Mouse (Mus musculus): Measurements from ENCODE around the gene Hba-a2.
A peak's percentile ranks its signal among the peaks of the same experiment; 100 is the strongest.
"Not testable (repeated sequence)": the region's sequence is repeated elsewhere in the genome, so short reads cannot be mapped to it uniquely, and the experiment has no call there.

Hba-a2 gene

DNA sequence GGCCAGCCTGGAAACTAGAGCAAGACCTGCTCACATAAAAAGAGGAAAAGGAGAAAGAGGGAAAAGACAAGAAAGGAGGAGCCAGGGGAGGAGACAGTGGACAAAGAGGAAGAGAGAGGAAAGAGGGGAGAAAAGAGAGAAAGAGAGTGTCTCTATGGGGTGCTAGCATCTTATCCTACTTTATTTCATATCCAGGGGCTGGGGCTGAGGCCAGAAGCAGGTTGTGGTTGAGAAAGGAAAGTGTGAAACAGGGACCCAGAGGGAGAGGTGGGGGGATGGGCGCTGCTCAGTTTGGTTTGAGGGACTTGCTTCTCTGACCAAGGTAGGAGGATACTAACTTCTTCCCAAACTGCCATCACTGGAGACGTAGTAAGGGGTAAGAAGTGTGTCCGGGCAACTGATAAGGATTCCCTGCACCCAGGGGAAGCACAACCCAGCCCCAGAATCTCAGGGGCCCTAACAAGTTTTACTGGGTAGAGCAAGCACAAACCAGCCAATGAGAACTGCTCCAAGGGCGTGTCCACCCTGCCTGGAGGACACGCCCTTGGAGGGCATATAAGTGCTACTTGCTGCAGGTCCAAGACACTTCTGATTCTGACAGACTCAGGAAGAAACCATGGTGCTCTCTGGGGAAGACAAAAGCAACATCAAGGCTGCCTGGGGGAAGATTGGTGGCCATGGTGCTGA is 13.1 kb upstream of the Hba-a2 start, which contains the start of gene Hba-a1:
Gene Hba-a1 (plus strand): TSS at position 421 of the 687 bp plus-strand sequence.
- not testable (repeated sequence) for DNase-seq (ENCODE audit: low read depth, low spot score)

DNA sequence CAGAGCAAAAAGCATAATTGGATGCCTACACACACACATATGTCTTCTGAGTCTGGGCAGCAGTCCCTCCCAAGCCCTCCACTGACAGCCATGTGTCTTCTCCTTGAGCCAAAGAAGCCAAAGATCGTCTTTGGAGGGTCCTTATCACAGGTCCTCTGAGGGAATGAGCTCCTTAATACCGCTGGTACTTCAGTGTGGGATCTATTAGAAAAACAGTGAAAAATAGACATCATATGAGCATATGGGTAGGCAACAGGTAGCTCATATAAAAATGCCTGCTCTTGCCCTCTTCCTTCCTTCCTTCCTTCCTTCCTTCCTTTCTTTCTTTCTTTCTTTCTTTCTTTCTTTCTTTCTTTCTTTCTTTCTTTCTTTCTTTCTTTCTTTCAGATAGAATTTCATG is 11.7 kb upstream of the Hba-a2 start:
- DNase-seq (ENCODE audit: low read depth, low spot score) = not testable (repeated sequence)

DNA sequence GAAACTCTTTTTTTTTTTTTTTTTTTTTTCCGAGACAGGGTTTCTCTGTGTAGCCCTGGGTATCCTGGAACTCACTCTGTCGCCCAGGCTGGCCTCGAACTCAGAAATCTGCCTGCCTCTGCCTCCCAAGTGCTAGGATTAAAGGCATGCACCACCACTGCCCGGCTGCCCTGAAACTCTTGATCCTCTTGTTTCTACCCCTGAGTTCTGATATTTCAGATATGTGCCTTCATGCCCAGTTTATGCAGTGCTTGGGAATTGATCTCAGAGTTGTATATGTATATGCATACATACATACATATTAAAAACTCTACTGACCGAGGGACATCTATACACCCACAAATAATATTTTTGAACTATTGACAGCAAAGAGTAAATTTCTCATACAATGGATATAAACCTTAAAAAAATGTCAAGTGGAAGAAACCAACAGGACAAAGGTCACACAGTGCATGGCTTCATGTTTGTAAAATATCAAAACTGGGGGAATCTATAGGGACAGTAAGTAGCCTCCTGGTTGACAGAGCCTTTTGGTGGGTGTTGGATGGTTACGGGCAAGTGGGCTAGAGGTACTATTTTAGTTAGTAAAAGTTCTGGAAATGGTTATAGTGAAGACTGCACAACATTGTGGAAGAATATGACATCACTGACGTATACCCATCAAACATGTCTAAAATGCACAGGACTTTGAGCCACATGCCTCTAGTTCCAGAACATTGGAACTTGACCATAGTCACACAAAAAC is 11.1 kb upstream of the Hba-a2 start:
- no peak for DNase-seq (ENCODE audit: low read depth, low spot score)

DNA sequence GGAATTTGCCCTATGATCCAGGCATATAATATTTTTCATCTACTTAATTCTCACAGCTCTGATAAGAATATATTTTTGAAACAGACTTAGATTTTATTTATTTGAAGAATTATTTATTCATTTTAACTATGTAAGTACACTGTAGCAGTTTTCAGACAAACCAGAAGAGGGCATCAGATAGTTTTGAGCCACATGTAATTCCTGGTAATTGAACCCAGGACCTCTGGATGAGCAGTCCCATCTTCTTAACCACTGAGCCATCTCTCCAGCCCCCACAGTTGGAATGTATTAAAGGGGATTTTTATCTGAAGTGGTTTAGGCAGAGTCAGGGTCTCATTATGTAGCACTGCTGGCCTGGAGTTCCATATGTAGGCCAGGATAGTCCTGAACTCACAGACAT is 10.4 kb upstream of the Hba-a2 start:
- not testable (repeated sequence) for DNase-seq (ENCODE audit: low read depth, low spot score)

DNA sequence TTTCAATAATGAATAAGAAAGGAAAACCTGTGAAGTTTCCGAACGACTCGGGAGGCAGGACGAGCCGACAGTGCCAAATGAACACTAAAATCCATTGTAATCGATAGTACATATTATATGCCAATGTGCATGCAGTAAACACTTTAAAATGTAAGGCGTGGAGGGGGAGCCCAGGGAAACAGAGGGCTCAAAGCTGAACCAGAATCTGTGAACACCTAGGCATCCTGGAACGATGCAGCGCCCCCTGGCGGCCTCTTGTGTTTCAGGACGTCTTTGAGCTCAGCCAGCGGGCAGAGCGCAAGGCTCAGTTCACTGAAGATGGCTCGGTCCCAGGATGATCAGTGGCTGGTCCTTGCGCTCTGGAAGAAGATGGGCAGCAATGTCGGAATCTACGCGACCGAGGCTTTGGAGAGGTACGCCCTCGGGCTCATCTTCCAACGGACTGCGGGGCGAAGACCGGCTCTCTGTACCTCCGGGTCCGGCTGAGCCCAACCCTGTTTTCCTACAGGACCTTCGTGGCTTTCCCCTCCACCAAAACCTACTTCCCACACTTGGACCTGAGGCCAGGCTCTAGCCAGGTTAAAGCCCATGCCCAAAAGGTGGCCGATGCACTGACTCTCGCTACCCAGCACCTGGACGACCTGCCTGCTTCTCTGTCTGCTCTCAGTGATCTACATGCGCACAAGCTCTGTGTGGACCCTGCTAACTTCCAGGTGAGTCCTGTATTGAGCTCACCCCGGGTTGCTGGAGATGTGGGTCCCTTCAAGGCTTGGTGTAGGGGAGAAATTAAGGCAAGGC is 9.4 kb upstream of the Hba-a2 start, which contains the start of gene Hbq1b:
Gene Hbq1b (plus strand): TSS at position 271 of the 798 bp plus-strand sequence.
- DNase-seq (ENCODE audit: low read depth, low spot score) = peak; percentile 65

DNA sequence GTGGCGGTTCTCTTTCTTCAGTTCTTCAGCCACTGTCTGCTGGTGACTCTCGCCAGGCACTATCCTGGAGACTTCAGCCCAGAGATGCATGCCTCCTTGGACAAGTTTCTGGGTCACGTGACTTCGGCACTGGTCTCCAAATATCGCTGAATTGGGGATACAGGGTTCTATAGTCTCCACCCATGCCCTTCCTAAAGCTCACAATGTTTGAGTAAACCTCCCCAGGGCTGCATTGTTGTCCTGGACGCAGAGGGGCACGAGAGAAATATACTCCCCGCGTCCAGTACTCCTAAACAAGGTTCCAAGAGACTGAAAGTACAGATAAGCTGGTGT is 8.8 kb upstream of the Hba-a2 start:
- no peak for DNase-seq (ENCODE audit: low read depth, low spot score)

DNA sequence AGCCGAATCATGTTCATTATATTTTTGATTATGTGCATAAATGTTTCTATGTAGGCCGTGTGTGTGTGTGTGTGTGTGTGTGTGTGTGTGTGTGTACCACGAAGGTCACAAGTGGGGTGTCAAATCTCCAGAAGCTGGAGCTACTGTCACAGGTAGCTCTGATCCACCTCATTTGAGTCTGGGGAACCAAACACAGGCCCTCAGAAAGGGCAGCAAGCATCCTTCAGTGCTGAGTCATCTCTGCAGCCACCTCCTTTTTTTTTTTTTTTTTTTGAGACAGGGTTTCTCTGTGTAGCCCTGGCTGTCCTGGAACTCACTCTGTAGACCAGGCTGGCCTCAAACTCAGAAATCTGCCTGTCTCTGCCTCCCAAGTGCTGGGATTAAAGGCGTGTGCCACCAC is 3.5 kb upstream of the Hba-a2 start:
- not testable (repeated sequence) for DNase-seq (ENCODE audit: low read depth, low spot score)

DNA sequence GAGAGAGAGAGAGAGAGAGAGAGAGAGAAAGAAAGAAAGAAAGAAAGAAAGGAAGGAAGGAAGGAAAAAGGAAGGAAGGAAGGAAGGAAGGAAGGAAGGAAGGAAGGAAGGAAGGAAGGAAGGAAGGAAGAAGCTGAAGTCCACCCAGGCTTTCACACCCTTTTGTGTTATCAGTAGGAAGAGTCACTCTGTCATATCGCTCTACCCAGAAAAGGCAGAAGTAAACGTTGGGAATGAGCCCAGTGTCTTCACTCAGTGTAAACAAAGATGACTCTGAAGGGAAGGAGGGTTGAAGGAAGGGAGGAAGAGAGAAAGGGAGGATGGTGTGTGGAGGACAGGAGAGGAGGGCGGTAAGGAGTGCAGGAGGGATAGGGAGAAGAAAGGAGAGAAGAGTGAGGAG is 2.8 kb upstream of the Hba-a2 start:
- DNase-seq (ENCODE audit: low read depth, low spot score) = not testable (repeated sequence)

DNA sequence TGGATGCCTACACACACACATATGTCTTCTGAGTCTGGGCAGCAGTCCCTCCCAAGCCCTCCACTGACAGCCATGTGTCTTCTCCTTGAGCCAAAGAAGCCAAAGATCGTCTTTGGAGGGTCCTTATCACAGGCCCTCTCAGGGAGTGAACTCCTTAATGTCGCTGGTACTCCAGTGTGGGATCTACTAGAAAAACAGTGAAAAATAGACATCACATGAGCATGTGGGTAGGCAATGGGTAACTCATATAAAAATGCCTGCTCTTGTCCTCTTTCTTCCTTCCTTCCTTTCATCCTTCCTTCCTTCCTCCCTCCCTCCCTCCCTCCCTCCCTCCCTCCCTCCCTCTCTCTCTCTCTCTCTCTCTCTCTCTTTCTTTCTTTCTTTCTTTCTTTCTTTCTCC is 1.1 kb downstream of the Hba-a2 start:
- not testable (repeated sequence) for DNase-seq (ENCODE audit: low read depth, low spot score)

DNA sequence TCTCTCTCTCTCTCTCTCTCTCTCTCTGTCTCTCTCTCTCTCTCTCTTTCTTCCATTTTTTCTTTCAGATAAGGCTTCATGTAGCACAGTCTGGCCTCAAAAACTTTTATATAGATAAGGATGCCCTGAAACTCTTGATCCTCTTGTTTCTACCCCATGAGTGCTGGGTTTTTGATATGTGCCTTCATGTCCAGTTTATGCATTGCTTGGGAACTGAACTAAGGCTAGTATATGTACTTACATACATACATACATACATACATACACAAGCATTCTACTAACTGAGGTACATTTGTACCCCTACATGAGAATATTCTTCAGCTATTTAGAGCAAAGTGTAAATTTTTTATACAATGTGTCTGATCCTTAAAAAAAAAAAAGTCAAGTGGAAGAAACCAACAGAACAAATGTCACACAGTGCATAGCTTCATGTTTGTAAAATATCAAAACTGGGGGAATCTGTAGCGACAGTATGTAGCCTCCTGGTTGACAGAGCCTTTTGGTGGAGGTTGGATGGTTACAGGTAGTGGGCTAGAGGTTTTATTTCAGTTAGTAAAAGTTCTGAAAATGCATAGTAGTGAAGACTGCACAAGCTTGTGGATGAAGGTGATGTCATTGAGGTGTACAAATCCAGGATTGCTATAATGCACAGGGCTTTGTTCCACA is 1.7 kb downstream of the Hba-a2 start:
- no peak for DNase-seq (ENCODE audit: low read depth, low spot score)

DNA sequence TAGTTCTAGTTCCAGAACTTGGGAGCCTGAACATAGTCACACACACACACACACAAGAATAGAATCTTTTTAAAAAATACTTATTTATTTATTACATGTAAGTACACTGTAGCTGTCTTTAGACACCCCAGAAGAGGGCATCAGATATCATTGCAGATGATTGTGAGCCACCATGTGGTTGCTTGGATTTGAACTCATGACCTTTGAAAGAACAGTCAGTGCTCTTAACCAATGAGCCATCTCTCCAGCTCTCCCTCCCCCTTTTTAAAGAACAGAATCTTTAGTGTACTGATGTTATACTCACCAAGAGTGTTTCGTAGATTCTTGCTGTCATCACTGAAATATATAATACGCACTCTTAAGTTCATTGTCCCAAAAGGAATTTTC is 2.2 kb downstream of the Hba-a2 start:
- no peak for DNase-seq (ENCODE audit: low read depth, low spot score)

DNA sequence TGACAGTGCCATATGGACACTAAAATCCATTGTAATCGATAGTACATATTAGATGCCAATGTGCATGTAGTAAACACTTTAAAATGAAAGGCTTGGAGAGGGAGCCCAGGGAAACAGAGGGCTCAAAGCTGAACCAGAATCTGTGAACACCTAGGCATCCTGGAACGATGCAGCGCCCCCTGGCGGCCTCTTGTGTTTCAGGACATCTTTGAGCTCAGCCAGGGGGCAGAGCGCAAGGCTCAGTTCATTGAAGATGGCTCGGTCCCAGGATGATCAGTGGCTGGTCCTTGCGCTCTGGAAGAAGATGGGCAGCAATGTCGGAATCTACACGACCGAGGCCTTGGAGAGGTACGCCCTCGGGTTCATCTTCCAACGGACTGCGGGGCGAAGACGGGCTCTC is 3.6 kb downstream of the Hba-a2 start, which contains the start of gene Hbq1a:
Gene Hbq1a (plus strand): TSS at position 205 of the 400 bp plus-strand sequence.
- DNase-seq (ENCODE audit: low read depth, low spot score) = peak; percentile 53

DNA sequence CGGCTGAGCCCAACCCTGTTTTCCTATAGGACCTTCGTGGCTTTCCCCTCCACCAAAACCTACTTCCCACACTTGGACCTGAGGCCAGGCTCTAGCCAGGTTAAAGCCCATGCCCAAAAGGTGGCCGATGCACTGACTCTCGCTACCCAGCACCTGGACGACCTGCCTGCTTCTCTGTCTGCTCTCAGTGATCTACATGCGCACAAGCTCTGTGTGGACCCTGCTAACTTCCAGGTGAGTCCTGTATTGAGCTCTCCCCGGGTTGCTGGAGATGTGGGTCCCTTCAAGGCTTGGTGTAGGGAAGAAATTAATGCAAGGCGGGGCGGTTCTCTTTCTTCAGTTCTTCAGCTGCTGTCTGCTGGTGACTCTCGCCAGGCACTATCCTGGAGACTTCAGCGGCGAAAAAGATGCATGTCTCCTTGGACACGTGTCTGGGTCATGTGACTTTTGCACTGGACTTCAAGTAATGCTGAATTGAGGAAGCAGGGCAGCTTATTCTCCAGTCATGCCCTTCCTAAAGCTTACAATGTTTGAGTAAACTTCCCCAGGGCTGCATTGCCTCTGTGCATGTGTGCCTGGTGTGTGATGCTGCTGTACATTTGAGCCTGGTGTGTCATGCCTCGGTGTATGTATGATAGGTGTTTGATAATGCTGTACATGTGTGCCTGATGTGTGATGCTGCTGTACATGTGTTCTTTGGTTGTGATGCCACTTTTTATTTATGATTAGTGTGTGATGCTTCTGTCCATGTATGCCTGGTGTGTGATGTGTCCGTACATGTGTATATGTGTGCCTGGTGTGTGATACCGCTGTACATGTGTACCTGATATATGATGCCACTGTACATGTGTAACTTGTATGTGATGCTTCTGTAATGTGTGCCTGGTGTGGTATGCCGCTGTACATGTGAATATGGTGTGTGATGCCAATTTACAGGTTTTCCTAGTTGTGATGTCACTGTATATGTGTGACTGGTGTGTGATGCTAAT is 4.3 kb downstream of the Hba-a2 start:
- DNase-seq (ENCODE audit: low read depth, low spot score) = peak; percentile 32

DNA sequence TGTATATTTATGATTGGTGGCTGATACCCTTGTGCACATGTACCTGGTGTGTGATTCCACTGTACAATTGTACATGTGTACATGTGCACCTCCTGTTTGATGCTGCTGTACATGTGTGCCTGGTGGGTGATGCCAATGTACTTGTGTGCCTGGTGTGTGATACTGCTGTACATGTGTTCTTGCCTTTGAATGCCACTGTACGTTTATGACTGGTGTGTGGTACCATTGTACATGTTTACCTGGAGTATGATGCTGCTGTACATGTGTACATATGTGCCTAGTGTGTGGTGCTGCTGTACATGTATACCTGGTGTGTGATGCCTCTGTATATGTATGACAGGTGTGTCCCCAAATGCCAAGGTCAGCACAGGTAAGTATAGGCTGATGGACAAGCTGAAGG is 5.2 kb downstream of the Hba-a2 start:
- DNase-seq (ENCODE audit: low read depth, low spot score) = no peak

DNA sequence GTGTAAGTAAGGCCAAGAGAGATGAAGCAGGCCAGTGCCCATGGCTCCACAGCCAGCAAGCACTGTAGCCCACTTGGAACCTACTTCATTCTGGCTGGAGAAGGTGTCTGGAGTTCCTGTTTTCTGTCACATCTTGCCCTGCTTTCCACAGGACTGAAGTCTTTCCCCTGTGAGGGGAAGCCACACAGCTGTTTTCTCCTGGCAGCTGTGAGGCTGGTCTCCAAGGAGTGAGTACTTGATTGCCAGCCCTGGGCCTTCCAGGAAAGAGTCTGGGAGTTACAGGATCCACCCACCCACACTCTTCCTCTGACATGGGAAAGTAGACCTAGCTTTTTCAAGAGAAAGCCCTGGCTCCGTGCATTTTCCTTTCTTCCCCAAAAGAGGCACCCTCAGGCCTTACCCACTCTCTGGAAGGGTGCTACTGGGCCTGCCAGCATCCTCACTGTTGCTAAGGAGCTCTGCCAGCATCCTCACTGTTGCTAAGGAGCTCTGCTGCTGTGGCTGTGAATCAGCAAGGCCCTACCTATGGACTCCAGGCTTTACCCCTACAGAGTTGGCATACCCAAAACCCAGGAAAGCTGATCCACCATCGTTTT is 6.6 kb downstream of the Hba-a2 start:
- DNase-seq (ENCODE audit: low read depth, low spot score) = peak; percentile 94

DNA sequence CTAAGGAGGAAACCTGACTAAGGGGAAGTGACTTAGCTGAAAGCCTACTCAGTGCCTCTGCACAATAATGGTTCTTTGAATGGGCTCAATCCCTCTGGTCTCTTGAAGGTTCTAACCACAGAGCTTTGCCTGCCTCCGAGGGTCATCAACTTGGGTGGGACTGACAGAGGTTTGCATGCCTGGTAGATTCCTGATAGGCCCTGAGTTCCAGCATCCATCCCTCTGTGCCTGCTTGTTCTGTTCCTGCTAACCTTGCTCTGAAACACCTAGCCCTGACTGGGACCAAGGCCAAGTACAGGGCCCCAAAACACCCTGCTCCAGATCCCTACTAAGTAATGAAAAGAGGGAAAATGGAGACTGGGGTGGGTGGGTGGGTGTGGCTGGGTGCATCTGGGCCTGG is 7.2 kb downstream of the Hba-a2 start:
- no peak for DNase-seq (ENCODE audit: low read depth, low spot score)

DNA sequence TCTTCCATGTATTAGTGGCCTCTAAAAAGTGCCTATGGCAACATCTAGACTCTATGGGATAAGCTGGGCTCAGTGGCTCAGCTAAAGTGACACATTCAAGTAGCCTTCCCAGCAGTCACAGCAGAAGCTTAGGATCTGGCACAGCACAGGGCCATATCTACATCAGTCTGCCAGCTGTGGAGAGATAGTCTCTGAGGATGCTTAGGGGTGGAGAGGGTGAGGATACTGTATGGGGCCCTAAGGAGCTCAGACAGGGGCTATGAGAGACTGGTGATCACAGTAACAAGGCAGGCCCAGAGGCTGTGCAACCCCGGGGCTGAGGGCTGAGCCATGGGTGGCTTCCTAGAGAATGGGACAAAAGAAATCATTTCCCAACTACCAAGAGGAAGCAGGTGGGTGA is 10.7 kb downstream of the Hba-a2 start:
- no peak for DNase-seq (ENCODE audit: low read depth, low spot score)

DNA sequence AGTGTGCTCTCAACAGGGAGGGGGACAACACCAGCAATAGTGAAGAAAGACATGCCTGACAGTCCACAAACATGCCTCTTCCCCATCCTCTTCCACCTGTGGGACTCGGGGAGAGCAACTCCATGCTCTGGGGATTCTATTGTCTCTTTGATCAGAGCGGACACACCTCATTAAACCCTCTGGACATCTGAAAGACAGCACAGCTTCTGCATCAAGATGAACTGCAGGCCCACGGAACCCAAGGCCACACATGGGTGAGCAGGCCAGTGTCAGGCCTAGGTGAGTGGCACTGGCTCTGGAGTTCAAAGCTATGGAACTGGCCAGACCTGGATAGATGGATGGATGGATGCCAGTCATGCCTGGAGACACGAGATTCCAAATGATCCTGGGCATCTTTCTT is 13.2 kb downstream of the Hba-a2 start:
- DNase-seq (ENCODE audit: low read depth, low spot score) = no peak

DNA sequence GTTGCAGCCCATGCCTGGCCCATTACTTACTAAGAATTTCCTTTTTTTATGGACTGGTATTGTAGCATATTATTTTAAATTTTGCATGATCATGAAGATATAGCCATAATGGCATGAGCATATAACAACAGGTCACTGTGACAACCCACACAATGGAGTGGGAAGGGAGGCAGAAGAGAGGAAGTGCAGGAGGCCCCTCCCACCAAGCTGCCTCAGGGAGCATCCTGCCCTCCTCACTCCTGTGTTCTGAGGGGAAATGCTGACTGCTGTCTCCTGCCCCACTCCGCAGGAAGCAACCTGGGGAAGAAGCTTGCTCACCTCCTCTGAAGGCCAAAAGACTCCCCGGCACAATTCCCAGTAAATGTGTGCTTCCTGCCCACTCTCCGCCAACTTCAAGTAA is 13.6 kb downstream of the Hba-a2 start:
- DNase-seq (ENCODE audit: low read depth, low spot score) = no peak

DNA sequence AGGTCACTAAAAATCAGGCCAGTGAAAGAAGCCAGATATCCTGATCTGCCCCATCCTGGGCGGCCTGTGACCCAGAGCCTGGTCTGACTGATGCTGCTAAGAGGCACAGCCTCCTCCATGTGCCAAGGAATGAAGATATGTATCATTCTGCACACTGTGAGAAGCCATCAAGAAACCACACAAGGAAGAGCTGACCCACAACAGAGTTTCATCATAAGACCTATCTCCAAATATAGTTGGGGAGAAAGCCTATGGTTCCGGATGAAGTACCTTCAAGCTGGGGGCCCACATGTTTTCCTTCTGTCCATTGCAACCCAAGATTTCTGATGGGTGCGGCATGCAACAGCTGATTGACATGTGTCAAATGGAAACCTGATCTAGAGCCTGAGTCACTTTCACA is 19.7 kb downstream of the Hba-a2 start:
- DNase-seq (ENCODE audit: low read depth, low spot score) = no peak
